Mouse (Mus musculus) cortical plate, adult 2 months (tissue): Measurements from ENCODE around the gene E130308A19Rik. TPM values are rescaled to one million over a fixed set of nuclear protein-coding genes. Genes with fewer than 3 reads are reported as not detected.

Experiments used
- H3K27ac ChIP-seq: fragments of 200-500 bp; 2 replicates; pipeline ENCODE4 v1.5.1; 2012; ENCODE audit warnings: low read length, control low read depth, inconsistent platforms; ENCODE audit not compliant: insufficient read depth
- H3K4me1 ChIP-seq: fragments of 200-500 bp; 2 replicates; pipeline ENCODE4 v1.6.1; 2011; ENCODE audit warnings: low read length; ENCODE audit not compliant: control insufficient read depth, insufficient read depth
- H3K4me3 ChIP-seq: fragments of 200-500 bp; 2 replicates; pipeline ENCODE4 v1.5.1; 2011; ENCODE audit warnings: mild to moderate bottlenecking, low read length, control low read depth; ENCODE audit not compliant: insufficient read depth
- CTCF ChIP-seq: fragments of 200-500 bp; IDR thresholded peaks from 2 replicates; pipeline ENCODE4 v1.5.1; 2011; ENCODE audit warnings: mild to moderate bottlenecking, control low read depth, low read length; ENCODE audit not compliant: insufficient read depth; ENCODE audit errors: extremely low read depth
- POLR2A ChIP-seq: fragments of 200-500 bp; IDR thresholded peaks from 2 replicates; pipeline ENCODE4 v1.6.1; 2011; ENCODE audit warnings: mild to moderate bottlenecking, low read length, control low read depth; ENCODE audit not compliant: insufficient read depth; ENCODE audit errors: extremely low read depth
- polyA plus RNA-seq: library from polyadenylated mRNA; depleted of rRNA; stranded (reverse); fragments of >200 nt; gene quantifications from 2 replicates; pipeline ENCODE4 v1.2.3, GENCODE M21; 2012; rRNA removed

Gene E130308A19Rik
- 6.1 and 7.3 TPM in 2 replicates for polyA plus RNA-seq

- H3K4me3 ChIP-seq = peak within 1 kb of the TSS; percentile 82
- H3K27ac ChIP-seq = peak within 1 kb of the TSS; percentile 57
- no peak for TF ChIP-seq POLR2A
- no peak for TF ChIP-seq CTCF
- H3K4me1 ChIP-seq = no peaks in the 10 kb centered on the region; the same call in 1 of the 2 replicates
These were observed at the start of gene E130308A19Rik for GRCm38 (mm10) chr4:59625998-59626910. Gene E130308A19Rik (plus strand): TSS chr4:59626211.

GRCm38 (mm10) chr4:59580495-59581281, 45.3 kb upstream of the E130308A19Rik start:
- no peaks in the 10 kb centered on the region; the same call in 1 of the 2 replicates for H3K4me1 ChIP-seq
- TF ChIP-seq POLR2A (no peak), CTCF (no peak)
- peak overlapping the region; percentile 89 for H3K4me3 ChIP-seq
- H3K27ac ChIP-seq = peak overlapping the region; percentile 43

- TF ChIP-seq CTCF (no peak), POLR2A (peak; percentile 72)
- H3K4me1 ChIP-seq = no peaks in the 10 kb centered on the region; the same call in 1 of the 2 replicates
- peak within 1 kb of the TSS; percentile 43 for H3K27ac ChIP-seq
- H3K4me3 ChIP-seq = peak within 1 kb of the TSS; percentile 89
These were observed 44.5 kb upstream of the E130308A19Rik start, which contains the start of gene Hsdl2 for GRCm38 (mm10) chr4:59581314-59582185. Gene Hsdl2 (plus strand): TSS chr4:59581563.

- TF ChIP-seq CTCF (no peak), POLR2A (no peak)
- H3K27ac ChIP-seq = no peak overlapping the region
These were observed 43.8 kb upstream of the E130308A19Rik start for GRCm38 (mm10) chr4:59582186-59582585.

GRCm38 (mm10) chr4:59585097-59585496, 40.9 kb upstream of the E130308A19Rik start:
- no peak overlapping the region for H3K4me3 ChIP-seq
- TF ChIP-seq POLR2A (no peak), CTCF (no peak)
- no peaks in the 10 kb centered on the region; the same call in 1 of the 2 replicates for H3K4me1 ChIP-seq
- no peak overlapping the region for H3K27ac ChIP-seq

More at GRCm38 (mm10) chr4:59582186-59582585, 43.8 kb upstream of the E130308A19Rik start:
- peak overlapping the region; percentile 89 for H3K4me3 ChIP-seq
- no peaks in the 10 kb centered on the region; the same call in 1 of the 2 replicates for H3K4me1 ChIP-seq

GRCm38 (mm10) chr4:59587215-59587871, 38.7 kb upstream of the E130308A19Rik start:
- TF ChIP-seq POLR2A (no peak), CTCF (no peak)
- no peaks in the 10 kb centered on the region for H3K4me1 ChIP-seq
- no peak overlapping the region for H3K27ac ChIP-seq
- no peak overlapping the region for H3K4me3 ChIP-seq

GRCm38 (mm10) chr4:59587872-59588226, 38.2 kb upstream of the E130308A19Rik start:
- TF ChIP-seq POLR2A = no peak
- no peak for TF ChIP-seq CTCF
- H3K4me3 ChIP-seq = no peak overlapping the region
- H3K27ac ChIP-seq = no peak overlapping the region
- no peaks in the 10 kb centered on the region for H3K4me1 ChIP-seq

- Histone ChIP-seq H3K4me1 (no peaks in the 10 kb centered on the region), H3K4me3 (no peak overlapping the region), H3K27ac (no peak overlapping the region)
- TF ChIP-seq POLR2A = no peak
These were observed 31.4 kb upstream of the E130308A19Rik start for GRCm38 (mm10) chr4:59594614-59595013.
